Mouse (Mus musculus): ENCODE measurements around the gene Smim5.

Gene Smim5

GRCm38 (mm10) chr11:115921986-115922385 lies 22.2 kb downstream of the Smim5 start:
- no peak for DNase-seq (ENCODE audit: low read depth)

DNA sequence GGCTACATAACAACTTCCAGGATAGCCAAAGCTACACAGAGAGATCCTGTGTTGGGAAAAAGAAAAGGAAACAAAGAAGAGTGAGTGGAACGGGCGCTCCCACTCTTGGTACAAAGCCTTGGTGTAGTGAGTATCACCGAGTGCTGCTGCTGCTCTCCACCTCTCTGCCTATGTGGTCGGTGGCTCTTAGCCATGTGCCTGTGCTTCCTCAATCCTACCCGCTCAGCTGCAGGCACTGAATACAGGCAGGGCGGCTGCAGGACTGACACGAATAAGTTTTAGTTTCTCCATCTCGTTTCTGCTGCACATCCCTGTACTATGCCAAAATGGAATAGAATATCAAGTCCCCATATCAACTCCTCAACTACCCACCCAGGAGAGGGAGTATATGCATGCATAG lies 29.3 kb downstream of the Smim5 start:
- DNase-seq (ENCODE audit: low read depth) = no peak

DNA sequence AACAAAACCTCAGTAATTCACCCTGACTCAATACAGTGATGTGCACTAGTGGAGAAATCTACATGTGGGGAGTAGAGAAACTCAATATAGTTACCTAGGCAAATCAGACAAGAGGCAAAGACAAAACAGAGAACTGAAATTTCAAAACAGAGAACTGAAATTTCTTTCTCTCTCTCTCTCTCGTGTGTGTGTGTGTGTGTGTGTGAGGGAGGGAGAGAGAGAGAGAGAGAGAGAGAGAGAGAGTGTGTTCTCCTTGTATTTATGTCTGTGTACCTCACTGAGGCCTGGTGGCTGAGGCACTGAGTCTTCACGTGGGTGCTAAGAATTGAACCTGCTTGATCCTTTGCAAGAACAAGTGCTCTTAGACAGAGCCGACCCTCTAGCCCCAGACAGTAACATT lies 30.1 kb downstream of the Smim5 start:
- no peak for DNase-seq (ENCODE audit: low read depth)

- DNase-seq (ENCODE audit: low read depth) = no peak
Observed at GRCm38 (mm10) chr11:115931235-115931634, 31.5 kb downstream of the Smim5 start.

- peak; percentile 99 for DNase-seq (ENCODE audit: low read depth)
Observed at GRCm38 (mm10) chr11:115933108-115933746, 33.5 kb downstream of the Smim5 start, which contains the start of the genes Sap30bp and Recql5. Gene Sap30bp, plus strand, starts transcription at chr11:115933282. Gene Recql5, minus strand, starts transcription at chr11:115933477.

- DNase-seq (ENCODE audit: low read depth) = no peak
Observed at GRCm38 (mm10) chr11:115933747-115934110, 34.0 kb downstream of the Smim5 start.

DNA sequence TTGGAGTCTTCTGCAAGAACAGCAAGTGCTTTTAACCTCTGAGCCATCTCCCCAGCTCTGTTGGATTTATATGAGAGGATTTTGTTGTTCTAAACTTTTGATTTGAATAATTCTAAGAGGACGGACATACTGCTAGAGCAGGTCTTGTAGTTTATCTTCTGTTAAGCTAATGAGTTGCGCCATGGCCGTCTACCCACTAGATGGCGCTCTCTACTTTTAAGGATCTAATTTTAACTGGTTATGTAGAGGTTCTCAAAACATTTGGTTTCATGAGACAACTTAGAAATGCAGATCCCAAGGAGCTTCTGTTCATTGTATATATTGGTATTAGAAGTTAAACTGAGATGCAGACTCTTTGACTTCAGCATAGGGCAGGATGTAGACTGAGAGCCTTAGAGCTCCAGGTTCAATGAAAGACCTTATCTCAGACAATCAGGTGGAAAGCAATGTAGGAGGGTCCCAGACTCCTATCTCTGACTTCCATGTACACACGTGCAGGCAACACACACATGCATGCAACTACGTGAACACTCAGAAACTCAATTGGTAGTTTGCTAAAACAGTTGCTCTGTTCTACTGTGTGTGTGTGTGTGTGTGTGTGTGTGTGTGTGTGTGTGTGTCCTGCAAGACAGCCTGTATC lies 40.0 kb downstream of the Smim5 start:
- DNase-seq (ENCODE audit: low read depth) = peak; percentile 86

GRCm38 (mm10) chr11:115941980-115942379 lies 42.2 kb downstream of the Smim5 start:
- DNase-seq (ENCODE audit: low read depth) = peak; percentile 22

DNA sequence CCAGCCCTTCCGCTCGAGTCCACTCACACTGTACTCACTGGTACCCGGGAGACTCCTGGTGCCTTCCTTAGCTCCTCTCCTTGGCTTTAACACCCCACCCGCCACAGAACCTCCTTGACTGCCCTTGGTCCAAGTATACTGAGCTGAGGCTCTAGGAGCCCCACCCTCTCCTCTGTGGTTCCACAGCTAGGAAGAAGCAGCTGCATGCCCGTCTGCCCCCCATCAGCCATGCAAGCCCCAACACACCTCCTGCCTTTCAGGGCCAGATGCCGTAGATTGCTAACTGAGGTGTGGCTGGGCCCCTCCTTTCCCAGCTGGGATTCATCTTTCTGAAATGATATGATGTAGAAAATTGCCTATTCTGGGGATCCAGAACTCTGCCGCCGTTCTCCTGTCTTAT lies 45.5 kb downstream of the Smim5 start:
- no peak for DNase-seq (ENCODE audit: low read depth)

DNA sequence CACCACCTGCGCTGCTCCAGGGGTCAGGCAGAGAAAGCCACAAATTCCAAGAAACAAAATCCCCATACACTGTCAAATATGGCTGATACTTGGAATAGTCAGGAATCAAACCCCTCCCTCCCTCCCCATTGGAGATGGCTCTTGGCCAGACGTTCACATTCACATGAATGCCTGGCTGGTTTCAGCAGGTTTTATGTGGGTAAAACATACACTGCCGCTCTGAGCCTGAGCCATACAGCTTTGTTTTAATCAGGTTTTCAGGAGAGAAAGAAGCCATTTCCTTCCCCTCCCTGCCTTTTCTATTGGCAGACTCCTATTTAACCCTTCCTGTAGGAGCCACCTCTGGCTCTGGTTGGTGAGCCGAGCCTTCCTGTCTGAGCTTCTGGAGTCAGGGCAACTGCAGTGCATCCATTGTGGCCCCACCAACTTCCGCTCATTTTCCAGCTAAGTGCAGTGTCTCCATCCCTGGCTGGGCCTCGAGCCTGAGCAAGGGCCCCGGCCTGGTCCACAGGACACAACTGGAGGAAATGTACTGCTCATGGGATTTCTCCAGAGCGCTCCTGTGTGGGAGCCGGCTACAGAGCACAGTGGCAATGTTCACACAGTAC lies 46.6 kb downstream of the Smim5 start:
- no peak for DNase-seq (ENCODE audit: low read depth)

GRCm38 (mm10) chr11:115948316-115948715 lies 48.5 kb downstream of the Smim5 start:
- DNase-seq (ENCODE audit: low read depth) = no peak

GRCm38 (mm10) chr11:115950719-115951118 lies 51.0 kb downstream of the Smim5 start:
- DNase-seq (ENCODE audit: low read depth) = no peak

DNA sequence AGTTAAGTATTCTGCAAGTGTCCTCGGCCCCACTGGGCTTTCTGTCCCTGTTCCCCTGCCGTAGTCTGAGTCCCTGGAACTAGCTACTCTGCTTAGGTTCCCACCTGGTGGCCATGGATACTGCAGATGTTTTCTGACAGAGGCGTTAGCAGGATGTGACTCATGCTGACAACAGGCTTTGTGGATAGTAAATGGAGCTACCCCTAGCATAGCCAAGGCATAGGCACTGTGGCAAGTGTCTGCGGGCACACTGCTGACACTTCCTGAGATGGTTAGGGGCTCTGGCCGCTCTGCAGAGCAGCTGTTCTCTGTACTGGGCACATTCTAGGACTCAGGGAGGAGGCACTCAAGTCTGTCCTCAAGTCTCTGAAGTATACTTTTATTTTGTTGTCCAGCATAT lies 54.9 kb downstream of the Smim5 start:
- DNase-seq (ENCODE audit: low read depth) = peak; percentile 94

- DNase-seq (ENCODE audit: low read depth) = peak; percentile 80
Observed at GRCm38 (mm10) chr11:115955195-115955858, 55.6 kb downstream of the Smim5 start.
